Mouse (Mus musculus) testis, adult 2 months (tissue): ENCODE results near the gene Tubb2a.

Experiments
- CTCF ChIP-seq: fragments of 200-500 bp; IDR thresholded peaks from 2 replicates; pipeline ENCODE4 v1.5.1; 2012; ENCODE audit warnings: low read depth, mild to moderate bottlenecking, inconsistent platforms, low read length, moderate library complexity; ENCODE audit not compliant: control insufficient read depth, insufficient read depth, insufficient replicate concordance
- POLR2A ChIP-seq: fragments of 200-500 bp; IDR thresholded peaks from 2 replicates; pipeline ENCODE4 v1.6.1; 2012; ENCODE audit warnings: low read depth, mild to moderate bottlenecking, inconsistent platforms, low read length, moderate library complexity; ENCODE audit not compliant: control insufficient read depth

DNA sequence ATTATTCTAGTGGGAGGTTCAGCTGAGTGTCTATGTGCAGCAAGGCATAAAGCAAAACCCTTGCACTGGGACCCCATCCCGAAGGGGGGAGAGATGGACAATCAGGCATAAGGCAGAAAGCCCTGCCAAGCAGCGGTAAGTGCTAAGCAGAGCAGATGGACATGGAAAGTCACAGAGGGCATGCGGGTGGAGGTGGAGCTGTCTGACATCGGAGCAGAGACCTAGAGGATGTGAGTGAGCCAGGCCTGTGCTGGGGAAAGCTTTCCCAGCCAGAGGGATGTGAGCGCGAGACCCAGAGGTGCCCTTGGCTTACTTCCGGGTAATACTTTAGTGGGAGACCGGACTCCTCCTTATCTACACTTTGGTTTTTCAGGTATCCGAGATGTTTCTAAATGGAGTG is 17.7 kb downstream of the Tubb2a start:
- TF ChIP-seq CTCF: no peak
- no peak for TF ChIP-seq POLR2A
